Mouse (Mus musculus) E14TG2a.4 (cell line): ENCODE data around the gene Dlec1.

ENCODE experiments used
- CTCF ChIP-seq: conservative IDR thresholded peaks from 2 replicates; pipeline ENCODE4 v1.5.1; 2014; ENCODE audit warnings: low read length
- NANOG ChIP-seq: IDR thresholded peaks from 2 replicates; pipeline ENCODE4 v1.6.1; 2014; ENCODE audit warnings: borderline replicate concordance, low read length, mixed read lengths

DNA sequence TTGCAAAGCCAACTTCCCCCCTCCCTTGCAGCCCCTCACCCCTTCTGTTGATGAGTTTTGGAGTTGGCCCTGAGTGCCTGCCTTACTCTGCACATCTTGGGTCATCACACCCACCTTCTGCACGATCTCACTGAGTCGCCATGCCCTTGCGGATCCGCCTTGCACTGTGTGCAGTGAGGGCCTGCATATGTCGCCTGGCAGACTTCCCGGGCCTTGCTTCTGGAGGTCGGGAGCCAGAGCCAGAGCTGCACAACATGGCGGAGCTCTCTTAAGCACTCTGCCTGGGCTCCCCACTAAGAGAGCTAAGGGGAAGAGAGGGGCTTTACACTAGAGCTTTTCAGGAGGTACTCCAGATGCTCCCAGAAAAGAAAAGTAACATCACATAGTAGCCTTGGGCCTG is 42.4 kb downstream of the Dlec1 start:
- no peak for TF ChIP-seq NANOG
- TF ChIP-seq CTCF: no peak
